Mouse (Mus musculus) right cerebral cortex, postnatal 14 days (tissue): ENCODE results near the gene Mrps34.
"Not testable (repeated sequence)": the region's sequence is repeated elsewhere in the genome, so short reads cannot be mapped to it uniquely, and the experiment has no call there.

ENCODE experiments used
- DNase-seq: peaks from one replicate; pipeline ENCODE4 v3.0.0; 2022

Gene Mrps34

DNA sequence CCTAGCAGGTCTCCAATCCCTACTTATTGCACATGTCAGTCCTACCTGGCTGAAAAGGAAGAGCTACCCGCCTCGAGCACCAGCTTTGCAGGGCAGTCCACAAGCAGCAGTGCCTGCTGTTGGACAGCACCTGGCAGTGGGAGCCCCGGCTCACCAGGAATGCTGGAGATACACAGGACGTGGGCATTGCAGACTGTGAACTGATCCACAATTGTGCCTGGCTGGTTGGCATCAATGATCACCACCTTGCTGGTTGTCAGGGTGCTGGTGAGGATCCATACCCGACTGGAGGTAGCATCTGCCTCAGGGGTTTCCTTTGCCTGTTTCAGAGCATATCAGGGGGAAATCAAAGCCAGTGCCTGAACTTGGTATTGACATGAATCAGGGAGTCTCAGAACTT, 7.2 kb downstream of the Mrps34 start:
- no peak for DNase-seq

GRCm38 (mm10) chr17:24902671-24903474, 8.0 kb downstream of the Mrps34 start:
- DNase-seq: no peak

GRCm38 (mm10) chr17:24903767-24904166, 8.9 kb downstream of the Mrps34 start:
- DNase-seq: no peak

DNA sequence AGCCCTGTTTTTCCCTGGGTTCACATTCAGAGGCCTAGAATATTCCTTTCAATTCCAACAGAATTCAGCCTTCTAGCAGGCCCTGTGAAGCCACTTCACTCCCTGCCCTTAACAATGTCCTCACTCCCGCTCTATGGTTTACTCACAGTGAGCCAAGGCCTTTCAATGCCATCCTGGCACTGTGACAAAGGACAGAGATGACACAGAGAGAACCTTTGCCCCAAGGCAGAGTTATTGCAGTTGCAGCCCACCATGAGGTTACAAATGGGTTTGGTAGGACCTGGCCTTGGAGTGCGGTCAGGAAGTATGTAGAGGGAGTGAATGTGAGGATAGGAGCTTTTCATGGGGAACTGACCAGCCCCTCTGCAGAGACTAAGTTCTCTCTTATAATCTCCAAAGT, 12.7 kb downstream of the Mrps34 start:
- no peak for DNase-seq

DNA sequence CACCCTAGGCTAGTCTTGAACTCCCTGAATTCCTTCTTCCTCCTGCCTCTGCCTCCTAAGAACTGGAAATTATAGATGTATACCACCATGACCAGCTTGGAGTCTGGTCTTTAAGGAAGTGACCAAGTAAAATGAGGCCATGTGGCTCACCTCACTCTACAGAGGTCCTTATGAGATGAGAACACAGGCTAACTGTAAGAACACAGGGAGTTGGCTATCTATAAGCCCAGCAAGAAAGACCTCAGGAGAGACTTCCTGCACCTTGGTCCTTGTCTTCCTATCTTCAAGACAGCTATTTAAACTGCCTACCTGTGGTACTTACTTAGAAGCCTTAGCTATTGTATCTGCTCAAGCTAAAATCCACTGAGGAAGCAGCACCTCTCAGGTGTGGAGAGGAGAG, 19.1 kb downstream of the Mrps34 start:
- DNase-seq: no peak

DNA sequence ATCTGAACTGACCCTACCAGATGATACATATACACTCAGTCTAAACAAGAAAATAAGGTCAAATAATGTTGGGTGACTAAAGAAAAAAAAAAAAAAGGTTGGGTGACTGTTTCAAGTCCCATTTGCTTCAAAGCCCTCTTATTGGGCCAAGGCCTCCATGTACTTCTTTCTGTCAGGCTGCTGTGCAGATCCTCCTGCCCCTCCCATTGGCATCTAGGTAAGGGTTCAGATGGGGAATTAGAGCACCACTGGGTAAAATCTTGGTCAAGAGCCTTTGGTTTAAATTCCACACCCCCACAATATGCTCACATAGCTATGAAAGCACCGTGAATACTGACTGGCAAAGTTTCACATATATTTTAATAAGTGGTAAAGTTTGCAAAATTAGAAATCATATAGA, 28.3 kb downstream of the Mrps34 start:
- no peak for DNase-seq

DNA sequence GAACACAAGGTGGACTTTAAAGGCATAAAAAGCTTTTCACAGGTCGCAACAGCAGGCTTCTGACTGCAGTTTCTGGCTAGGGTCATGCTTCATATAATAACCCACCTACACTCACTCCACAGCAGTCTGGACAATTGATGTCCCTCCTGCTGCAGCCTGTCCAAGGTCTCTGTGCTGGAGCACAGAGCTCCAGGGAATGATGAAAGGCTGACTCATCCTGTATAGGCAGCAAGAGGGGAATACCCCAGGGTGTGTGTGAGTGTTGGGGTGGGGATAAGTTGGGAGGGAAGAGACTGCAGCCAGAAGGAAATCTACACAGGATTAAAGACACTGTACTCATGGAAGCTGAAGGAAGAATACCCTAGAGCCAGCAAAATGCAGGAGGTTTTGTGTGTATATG, 34.6 kb downstream of the Mrps34 start:
- no peak for DNase-seq

- DNase-seq: no peak
Measured at GRCm38 (mm10) chr17:24932431-24932830, 37.5 kb downstream of the Mrps34 start.

DNA sequence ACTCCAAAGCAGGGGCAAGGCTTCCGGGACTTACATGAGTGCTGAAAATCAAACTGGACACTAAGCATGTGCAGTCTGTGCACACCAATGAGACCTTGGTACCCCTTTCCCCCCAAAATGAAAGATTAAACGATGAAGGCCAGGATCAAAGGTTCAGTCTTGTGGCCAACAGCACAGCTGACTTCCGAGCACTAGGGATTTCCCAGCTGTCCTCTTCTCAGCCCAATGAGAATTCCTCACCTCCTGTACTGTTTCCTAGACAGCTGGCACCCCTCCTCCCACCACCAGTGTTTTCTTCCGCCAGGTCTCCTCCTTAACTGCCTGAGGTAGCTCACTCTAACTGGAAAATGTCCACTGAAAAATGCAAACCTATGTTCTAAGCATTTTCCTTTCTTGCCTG, 38.2 kb downstream of the Mrps34 start:
- no peak for DNase-seq

GRCm38 (mm10) chr17:24934926-24935325, 40.0 kb downstream of the Mrps34 start:
- DNase-seq: no peak

GRCm38 (mm10) chr17:24935666-24936065, 40.8 kb downstream of the Mrps34 start:
- no peak for DNase-seq

DNA sequence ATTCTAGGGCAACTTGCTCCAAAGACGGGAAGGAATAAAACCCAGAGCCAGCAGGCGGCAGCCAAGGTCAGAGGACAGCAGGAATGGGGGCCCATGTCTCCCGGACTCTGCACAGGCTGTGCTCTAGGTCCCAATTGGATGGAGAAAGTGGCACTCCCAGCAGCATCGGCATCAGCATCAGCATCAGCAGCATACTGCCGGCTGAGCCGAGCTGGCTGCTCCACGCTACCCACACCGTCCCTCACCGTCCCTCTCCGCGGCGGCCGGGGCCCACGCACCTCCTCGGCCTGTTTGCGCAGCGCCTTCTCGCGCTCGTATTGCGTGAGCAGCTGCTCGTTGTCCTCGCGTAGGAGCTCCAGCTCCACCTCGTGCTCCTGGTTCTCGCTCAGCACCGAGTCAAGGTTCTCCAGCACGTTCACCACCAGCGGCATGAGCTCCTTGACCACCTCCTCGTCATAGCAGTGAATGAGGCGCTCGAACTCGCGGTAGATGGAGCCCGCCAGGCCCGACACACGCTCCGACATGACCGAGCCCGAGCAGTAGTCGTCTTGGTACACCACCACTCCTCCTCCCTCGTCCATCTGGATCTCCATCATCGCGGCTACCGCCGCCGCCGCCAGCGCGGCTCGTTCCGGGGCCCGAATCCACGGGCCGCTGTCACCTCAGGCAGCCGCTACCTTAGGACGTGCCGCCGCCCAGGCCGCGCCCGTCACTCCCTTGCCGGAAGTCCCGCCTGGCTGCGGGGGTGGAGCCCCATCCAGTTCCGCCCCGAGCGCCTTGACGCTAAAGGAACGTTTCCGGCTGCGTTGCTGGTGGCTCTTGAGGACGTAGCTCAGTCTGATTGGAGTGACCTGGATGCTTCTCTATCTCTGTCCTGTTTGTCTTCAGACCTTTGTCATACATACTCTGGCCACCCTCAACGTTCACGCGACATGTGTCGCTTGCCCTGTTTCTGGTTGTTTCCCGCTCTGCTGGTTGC, 41.6 kb downstream of the Mrps34 start, which contains the start of gene Mapk8ip3:
Gene Mapk8ip3, minus strand, starts transcription at position 719 of the 979 bp plus-strand sequence.
- peak; percentile 95 for DNase-seq

- DNase-seq: no peak
Measured at GRCm38 (mm10) chr17:24937266-24937665, 42.4 kb downstream of the Mrps34 start.

DNA sequence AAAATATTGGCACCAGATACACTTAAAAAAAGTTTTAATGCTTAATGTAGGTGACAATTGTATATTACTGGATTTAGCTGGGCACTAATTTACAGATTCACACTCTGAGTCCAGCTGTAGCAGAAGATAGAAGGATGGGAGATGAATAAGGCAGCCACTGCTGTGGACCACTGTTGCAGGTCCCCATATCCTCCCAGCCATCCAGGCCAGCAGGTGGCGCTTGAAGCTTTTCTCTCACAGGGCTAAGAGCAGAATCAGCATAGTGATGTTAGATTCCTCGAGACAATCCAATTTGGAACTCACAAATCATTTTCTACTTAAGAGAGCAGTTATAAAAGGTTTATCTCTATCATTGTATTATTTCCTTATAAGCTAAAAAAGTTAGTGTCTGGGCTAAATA, 47.5 kb downstream of the Mrps34 start:
- peak; percentile 34 for DNase-seq

GRCm38 (mm10) chr17:24943036-24943435, 48.1 kb downstream of the Mrps34 start:
- DNase-seq: peak; percentile 41

- not testable (repeated sequence) for DNase-seq
Measured at GRCm38 (mm10) chr17:24943589-24943988, 48.7 kb downstream of the Mrps34 start.
